Mouse (Mus musculus) ES-Bruce4 (cell line): ENCODE measurements around the gene Olfr202.

ENCODE experiments used
- CTCF ChIP-seq: IDR thresholded peaks from one replicate; pipeline ENCODE4 v1.8.1; 2011; ENCODE audit warnings: low read depth, low read length
- EP300 ChIP-seq: IDR thresholded peaks from 2 replicates; pipeline ENCODE4 v1.6.1; 2011; ENCODE audit warnings: low read depth, low read length; ENCODE audit not compliant: insufficient read depth
- POLR2A ChIP-seq: IDR thresholded peaks from one replicate; pipeline ENCODE4 v1.8.1; 2011; ENCODE audit warnings: low read length; ENCODE audit not compliant: insufficient read depth

DNA sequence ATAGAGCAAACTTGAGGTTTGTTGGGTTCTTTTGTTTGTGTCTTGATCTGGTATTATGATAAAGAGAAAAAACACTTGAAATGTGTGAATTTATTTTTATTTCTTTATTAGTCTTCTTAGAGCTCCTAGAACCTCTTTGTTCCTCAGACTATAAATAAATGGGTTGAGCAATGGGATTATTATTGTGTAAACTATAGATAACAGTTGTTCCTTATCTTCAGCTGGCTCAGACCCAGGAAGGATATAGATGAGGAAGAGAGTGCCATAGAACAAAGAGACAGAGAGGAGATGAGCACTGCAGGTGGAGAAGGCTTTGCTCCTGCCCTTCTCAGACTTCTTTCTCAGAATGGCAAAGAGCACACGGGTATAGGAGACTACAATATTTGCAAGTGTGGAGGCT, 3.1 kb downstream of the Olfr202 start:
- no peak for TF ChIP-seq CTCF
- no peak for TF ChIP-seq POLR2A
- TF ChIP-seq EP300: no peak
